Mouse (Mus musculus) kidney, postnatal 36 days (tissue): ENCODE results near the gene Cyp21a1.
"Not testable (repeated sequence)": the region's sequence is repeated elsewhere in the genome, so short reads cannot be mapped to it uniquely, and the experiment has no call there.

Experiments used
- DNase-seq, 2 experiments: peaks; one replicate each; pipeline ENCODE4 v3.0.0; 2021 to 2022; ENCODE audit warnings: mixed read lengths in 2 of 2

The Cyp21a1 gene

GRCm38 (mm10) chr17:34804301-34804700 lies at the start of gene Cyp21a1:
Gene Cyp21a1, minus strand, starts transcription at chr17:34804561.
- DNase-seq, result not testable (repeated sequence)

GRCm38 (mm10) chr17:34853511-34853910 lies 49.1 kb upstream of the Cyp21a1 start:
- DNase-seq, result no peak

GRCm38 (mm10) chr17:34850517-34851125 lies 46.3 kb upstream of the Cyp21a1 start:
- DNase-seq, result peak; percentile 31 to 51

GRCm38 (mm10) chr17:34849722-34850516 lies 45.6 kb upstream of the Cyp21a1 start, which contains the start of the genes Skiv2l and Nelfe:
Gene Skiv2l, minus strand, starts transcription at chr17:34850210.
Gene Nelfe, plus strand, starts transcription at chr17:34850391.
- peak; percentile 98 to 99 for DNase-seq

GRCm38 (mm10) chr17:34847615-34848014 lies 43.3 kb upstream of the Cyp21a1 start:
- no peak for DNase-seq

- DNase-seq, result no peak
These were observed 42.8 kb upstream of the Cyp21a1 start for GRCm38 (mm10) chr17:34847192-34847591.

GRCm38 (mm10) chr17:34844884-34845283 lies 40.5 kb upstream of the Cyp21a1 start:
- no peak for DNase-seq

GRCm38 (mm10) chr17:34840736-34841307 lies 36.5 kb upstream of the Cyp21a1 start:
- no peak for DNase-seq

GRCm38 (mm10) chr17:34838785-34839184 lies 34.4 kb upstream of the Cyp21a1 start:
- no peak for DNase-seq

GRCm38 (mm10) chr17:34837464-34838324 lies 33.3 kb upstream of the Cyp21a1 start:
- peak; percentile 34 to 49 for DNase-seq

GRCm38 (mm10) chr17:34836856-34837221 lies 32.5 kb upstream of the Cyp21a1 start, which contains the start of the genes Stk19 and Dxo:
Gene Stk19, minus strand, starts transcription at chr17:34836945.
Gene Dxo, plus strand, starts transcription at chr17:34837019.
- DNase-seq, result peak; percentile 97 to 98

- no peak for DNase-seq
These were observed 31.9 kb upstream of the Cyp21a1 start for GRCm38 (mm10) chr17:34836155-34836855.

GRCm38 (mm10) chr17:34830776-34831175 lies 26.4 kb upstream of the Cyp21a1 start:
- not testable (repeated sequence) for DNase-seq

- peak in 1 of 2 experiments; percentile 44 for DNase-seq
These were observed 10.5 kb upstream of the Cyp21a1 start for GRCm38 (mm10) chr17:34814818-34815370.

- peak in 1 of 2 experiments; percentile 75 for DNase-seq
These were observed 9.4 kb upstream of the Cyp21a1 start for GRCm38 (mm10) chr17:34813747-34814146.

- DNase-seq, result no peak
These were observed 6.9 kb upstream of the Cyp21a1 start for GRCm38 (mm10) chr17:34811275-34811674.

- DNase-seq, result not testable (repeated sequence)
These were observed 6.5 kb upstream of the Cyp21a1 start for GRCm38 (mm10) chr17:34810811-34811210.

GRCm38 (mm10) chr17:34810411-34810810 lies 6.0 kb upstream of the Cyp21a1 start:
- not testable (repeated sequence) for DNase-seq

GRCm38 (mm10) chr17:34808599-34809205 lies 4.3 kb upstream of the Cyp21a1 start:
- no peak for DNase-seq

- no peak for DNase-seq
These were observed 2.8 kb upstream of the Cyp21a1 start for GRCm38 (mm10) chr17:34807176-34807575.
